ENCODE assay signal across 8 mouse cellular contexts in the genomic region with DNA sequence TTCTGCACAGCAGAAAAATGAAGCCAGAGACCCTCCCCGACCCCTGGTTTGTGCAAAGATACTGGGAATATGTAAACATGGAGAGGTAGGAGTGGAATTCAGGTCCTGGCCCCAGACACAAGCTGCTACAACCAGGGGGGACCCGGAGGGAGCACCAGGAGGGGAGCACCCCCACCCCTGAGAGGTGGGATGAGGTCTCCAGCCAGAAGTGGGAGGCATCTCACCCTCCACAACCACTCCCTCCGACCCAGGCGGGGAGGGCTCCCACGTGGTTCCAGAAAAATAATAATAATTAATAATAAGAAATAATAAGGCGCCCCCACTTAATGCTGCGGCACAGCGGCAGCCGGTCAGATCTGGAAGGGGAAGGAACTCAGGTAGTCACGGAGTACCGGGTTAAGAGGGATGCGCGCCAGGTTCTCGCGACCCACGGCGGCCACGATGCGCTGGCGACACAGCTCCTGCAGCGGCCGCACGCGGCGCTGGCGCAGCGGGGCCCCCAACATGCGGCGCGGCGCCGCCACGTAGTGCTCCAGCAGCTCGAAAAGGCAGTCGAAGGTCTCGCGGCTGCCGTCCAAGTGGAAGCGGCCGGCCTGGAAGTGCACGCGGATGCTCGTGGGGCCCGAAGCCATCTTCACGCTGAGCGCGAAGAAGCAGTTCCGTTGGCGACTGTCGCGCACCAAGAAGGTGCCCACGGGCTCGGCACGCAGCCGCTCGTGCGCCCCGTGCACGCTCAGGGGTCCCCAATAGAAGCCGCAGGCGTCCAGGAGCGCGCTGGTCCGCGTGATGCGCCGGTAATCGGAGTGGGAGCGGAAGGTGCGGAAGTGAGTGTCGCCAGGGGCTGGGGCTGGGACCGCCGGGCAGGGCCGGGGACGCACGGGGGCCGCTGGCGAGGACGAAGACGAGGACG. TPM values are rescaled to one million over a fixed set of nuclear protein-coding genes. Genes with fewer than 3 reads are reported as not detected.
DNase-seq lines count a peak whose midpoint lies in the region; ATAC-seq and TF ChIP-seq lines count a peak whose summit lies in the region.
"Had no signal": no experiment of that assay in that cellular context is flagged by ENCODE, and none has a peak within 500 bp of the region (broad histone marks: within the 10 kb centered on the region; RNA-seq: fewer than 3 reads in every experiment).

No protein-coding gene starts in this region.

- in situ Hi-C loops in CH12.LX (cut with MboI; ENCODE audit: low pct_ligation_motif_present, low pct_unique_long_range_greater_than_20kb, low sequenced_read_pairs): loop anchor here (5.0 kb wide), 1 partner anchor 37 kb away; no protein-coding TSS in a partner anchor

- DNase-seq in A20 (ENCODE audit: low read depth, low spot score): peak; percentile 76
- peak; percentile 38 for DNase-seq in CH12.LX (ENCODE audit: extremely low read depth)
- peak; percentile 17 for DNase-seq in layer of hippocampus, postnatal 25 days (ENCODE audit: extremely low spot score in 1 of 2, low spot score in 1 of 2)
- no peak for DNase-seq in midbrain, embryonic 10.5 days (ENCODE audit: low spot score)
- DNase-seq in splenic B cell, adult 2 months (ENCODE audit: low read depth, low spot score): peak; percentile 60

- no peak; the same call in none of the 2 replicates for TF ChIP-seq RAD21 in CH12.LX (IDR thresholded peaks at IDR 0.05; ENCODE audit: low read depth, low read length)

- H3K27ac ChIP-seq in CH12.LX (ENCODE audit: insufficient read depth, low read depth): peak overlapping the region; percentile 89
- no peak overlapping the region for H3K27ac ChIP-seq in cortical plate, adult 2 months (ENCODE audit: insufficient read depth, low read length)
- H3K27ac ChIP-seq in heart, embryonic 14.5 days (replicated peaks in 1 of 2; ENCODE audit: control insufficient read depth in 1 of 2, insufficient read depth in 1 of 2, low read depth in 2 of 2, low read length in 2 of 2): peak overlapping the region; percentile 6 to 97; a peak in 3 of 4 replicates
- peak overlapping the region; percentile 90 for H3K27ac ChIP-seq in midbrain, embryonic 10.5 days (replicated peaks)

- ATAC-seq in heart, embryonic 14.5 days (ENCODE audit: insufficient number of reproducible peaks, insufficient read depth, low FRiP score, low read depth): peak; percentile 2; the same call in 1 of the 2 replicates

- H3K36me3 ChIP-seq in CH12.LX (replicated peaks in 1 of 2; ENCODE audit: control insufficient read depth in 1 of 2, insufficient read depth in 1 of 2, low read length in 1 of 2): peaks cover 0 to 24% of the 10 kb centered on the region in 2 experiments
- no peaks in the 10 kb centered on the region for H3K36me3 ChIP-seq in heart, embryonic 14.5 days (ENCODE audit: control insufficient read depth, insufficient read depth, low read length)
- H3K36me3 ChIP-seq in midbrain, embryonic 10.5 days: no peaks in the 10 kb centered on the region
- H3K36me3 ChIP-seq in splenic B cell, adult 2 months (ENCODE audit: control insufficient read depth, insufficient read depth, low read length, poor library complexity, severe bottlenecking): no peaks in the 10 kb centered on the region

- TF ChIP-seq POLR2A in CH12.LX (IDR thresholded peaks at IDR 0.05; ENCODE audit: low read depth, low read length): no peak
- TF ChIP-seq POLR2A in cortical plate, adult 2 months (IDR thresholded peaks at IDR 0.05; ENCODE audit: extremely low read depth, insufficient read depth, low read length): no peak

- TF ChIP-seq EP300 in CH12.LX (IDR thresholded peaks at IDR 0.05; ENCODE audit: low read length): no peak

- dilution Hi-C loops in CH12.LX (cut with MboI; ENCODE audit: extremely low pct_ligation_motif_present, extremely low pct_unique_long_range_greater_than_20kb, low sequenced_read_pairs): no loop called here

- peaks cover 35 to 59% of the 10 kb centered on the region in 2 experiments for H3K4me1 ChIP-seq in CH12.LX (ENCODE audit: control insufficient read depth in 1 of 2, insufficient read depth in 2 of 2)
- H3K4me1 ChIP-seq in cortical plate, adult 2 months (ENCODE audit: control insufficient read depth, insufficient read depth, low read length): no peaks in the 10 kb centered on the region
- H3K4me1 ChIP-seq in heart, embryonic 14.5 days (ENCODE audit: control insufficient read depth in 2 of 2, insufficient read depth in 2 of 2, low read length in 2 of 2): peaks cover 33 to 56% of the 10 kb centered on the region in 2 experiments
- H3K4me1 ChIP-seq in midbrain, embryonic 10.5 days: peaks cover 53% of the 10 kb centered on the region

- peak overlapping the region; percentile 89 for H3K9ac ChIP-seq in CH12.LX (ENCODE audit: insufficient read depth, low read depth)
- peak overlapping the region; percentile 89 for H3K9ac ChIP-seq in heart, embryonic 14.5 days (ENCODE audit: low read length)

- H3K79me2 ChIP-seq in CH12.LX (replicated peaks; ENCODE audit: control insufficient read depth, extremely low read depth, insufficient read depth, poor library complexity, severe bottlenecking): peaks cover 16% of the 10 kb centered on the region

- 2% methylated on average over 80 of the region's 81 CpGs for WGBS in heart, embryonic 14.5 days
- 3% methylated on average over 81 of the region's 81 CpGs for WGBS in midbrain, embryonic 10.5 days

- H3K9me3 ChIP-seq in CH12.LX (replicated peaks; ENCODE audit: low read length): no peaks in the 10 kb centered on the region
- no peaks in the 10 kb centered on the region for H3K9me3 ChIP-seq in heart, embryonic 14.5 days (ENCODE audit: control insufficient read depth, low read length)
- H3K9me3 ChIP-seq in midbrain, embryonic 10.5 days (replicated peaks): no peaks in the 10 kb centered on the region

- H3K4me2 ChIP-seq in CH12.LX (ENCODE audit: insufficient read depth, low read depth, poor library complexity, severe bottlenecking): peak overlapping the region; percentile 52
- peak overlapping the region; percentile 94 for H3K4me2 ChIP-seq in heart, embryonic 14.5 days (ENCODE audit: low read length)

- H3K27me3 ChIP-seq in CH12.LX (replicated peaks): no peaks in the 10 kb centered on the region
- H3K27me3 ChIP-seq in heart, embryonic 14.5 days (ENCODE audit: control insufficient read depth, insufficient read depth, low read length): no peaks in the 10 kb centered on the region
- H3K27me3 ChIP-seq in midbrain, embryonic 10.5 days (ENCODE audit: low read depth, poor library complexity, severe bottlenecking): peaks cover 31% of the 10 kb centered on the region
- H3K27me3 ChIP-seq in splenic B cell, adult 2 months (ENCODE audit: control insufficient read depth, insufficient read depth, low read length, poor library complexity, severe bottlenecking): no peaks in the 10 kb centered on the region

- TF ChIP-seq CTCF in CH12.LX (conservative IDR thresholded peaks at IDR 0.05 in 1 of 2, IDR thresholded peaks at IDR 0.05 in 1 of 2; ENCODE audit: low read depth in 2 of 2, low read length in 2 of 2): peak in 1 of 2 experiments; percentile 36; a peak in 2 of 4 replicates
- TF ChIP-seq CTCF in cortical plate, adult 2 months (IDR thresholded peaks at IDR 0.05; ENCODE audit: extremely low read depth, insufficient read depth, low read length): no peak

- H3K4me3 ChIP-seq in CH12.LX (replicated peaks in 1 of 3; ENCODE audit: low read depth in 2 of 3, low read length in 2 of 3, poor library complexity in 1 of 3): peak overlapping the region; percentile 84 to 99 (median 96)
- peak overlapping the region; percentile 62 for H3K4me3 ChIP-seq in cortical plate, adult 2 months (ENCODE audit: insufficient read depth, low read length)
- H3K4me3 ChIP-seq in heart, embryonic 14.5 days (ENCODE audit: control insufficient read depth in 1 of 2, insufficient read depth in 1 of 2, low read depth in 1 of 2, low read length in 2 of 2): peak overlapping the region; percentile 81 to 86
- H3K4me3 ChIP-seq in midbrain, embryonic 10.5 days: peak overlapping the region; percentile 77

RNA-seq across cellular contexts. Expression of gene Socs1, which starts 1.2 kb away (rescaled TPM):
- 26.1 and 29.1 TPM in 2 replicates for total RNA-seq in CH12.LX (2012; rRNA removed)
- total RNA-seq in CH12.LX (2014; rRNA removed): 17.3 and 18.8 TPM in 2 replicates
- polyA plus RNA-seq in CH12.LX (2012; ENCODE audit: insufficient read length, low read depth): 23.0 and 27.6 TPM in 2 replicates
- 0.71 and 0.81 TPM in 2 replicates for polyA plus RNA-seq in cortical plate, adult 2 months (2012; rRNA removed)
- 4.0 and 4.3 TPM in 2 replicates for polyA plus RNA-seq in heart, embryonic 14.5 days (2014; fragmentation: Nextera tagmentation; extraction: Ambion mirVana)
- total RNA-seq in layer of hippocampus, postnatal 25 days (2021): under 1 TPM; 0.71 to 0.77 TPM
- 2.4 and 2.7 TPM in 2 replicates for polyA plus RNA-seq in midbrain, embryonic 10.5 days (2016; fragmentation: Nextera tagmentation; extraction: Ambion mirVana)

RNA-seq across cellular contexts. Expression of gene Tnp2, which starts 4.3 kb away (rescaled TPM):
- total RNA-seq in CH12.LX (2012; rRNA removed) (0.25 TPM in 1 of 2 replicates, not detected in the other), CH12.LX (2014; rRNA removed) (not detected in 2 replicates)
- 0.43 TPM in 1 of 2 replicates, not detected in the other for polyA plus RNA-seq in CH12.LX (2012; ENCODE audit: insufficient read length, low read depth)
- polyA plus RNA-seq in cortical plate, adult 2 months (2012; rRNA removed): not detected in 2 replicates
- polyA plus RNA-seq in heart, embryonic 14.5 days (2014; fragmentation: Nextera tagmentation; extraction: Ambion mirVana): not detected in 2 replicates
- not detected for total RNA-seq in layer of hippocampus, postnatal 25 days (2021)
- polyA plus RNA-seq in midbrain, embryonic 10.5 days (2016; fragmentation: Nextera tagmentation; extraction: Ambion mirVana): not detected in 2 replicates
- total RNA-seq: hematopoietic stem cell, adult 5-6 weeks had no signal

RNA-seq across cellular contexts. Expression of gene Prm3, which starts 6.6 kb away (rescaled TPM):
- not detected in 2 replicates for total RNA-seq in CH12.LX (2012; rRNA removed)
- not detected in 2 replicates for total RNA-seq in CH12.LX (2014; rRNA removed)
- polyA plus RNA-seq in CH12.LX (2012; ENCODE audit: insufficient read length, low read depth): not detected in 2 replicates
- polyA plus RNA-seq in cortical plate, adult 2 months (2012; rRNA removed): not detected in 2 replicates
- polyA plus RNA-seq in heart, embryonic 14.5 days (2014; fragmentation: Nextera tagmentation; extraction: Ambion mirVana): not detected in 2 replicates
- not detected for total RNA-seq in layer of hippocampus, postnatal 25 days (2021)
- not detected in 2 replicates for polyA plus RNA-seq in midbrain, embryonic 10.5 days (2016; fragmentation: Nextera tagmentation; extraction: Ambion mirVana)
- total RNA-seq: hematopoietic stem cell, adult 5-6 weeks had no signal

RNA-seq across cellular contexts. Expression of gene Prm2, which starts 11.8 kb away (rescaled TPM):
- not detected in 2 replicates for total RNA-seq in CH12.LX (2012; rRNA removed)
- total RNA-seq in CH12.LX (2014; rRNA removed): not detected in 2 replicates
- polyA plus RNA-seq in CH12.LX (2012; ENCODE audit: insufficient read length, low read depth): not detected in 2 replicates
- polyA plus RNA-seq in cortical plate, adult 2 months (2012; rRNA removed): not detected in 2 replicates
- not detected in 2 replicates for polyA plus RNA-seq in heart, embryonic 14.5 days (2014; fragmentation: Nextera tagmentation; extraction: Ambion mirVana)
- not detected for total RNA-seq in layer of hippocampus, postnatal 25 days (2021)
- polyA plus RNA-seq in midbrain, embryonic 10.5 days (2016; fragmentation: Nextera tagmentation; extraction: Ambion mirVana): not detected in 2 replicates
- total RNA-seq: hematopoietic stem cell, adult 5-6 weeks had no signal

RNA-seq across cellular contexts. Expression of gene Prm1, which starts 21.5 kb away (rescaled TPM):
- total RNA-seq in CH12.LX (2012; rRNA removed) (not detected in 2 replicates), CH12.LX (2014; rRNA removed) (not detected in 2 replicates)
- polyA plus RNA-seq in CH12.LX (2012; ENCODE audit: insufficient read length, low read depth): not detected in 2 replicates
- not detected in 2 replicates for polyA plus RNA-seq in cortical plate, adult 2 months (2012; rRNA removed)
- polyA plus RNA-seq in heart, embryonic 14.5 days (2014; fragmentation: Nextera tagmentation; extraction: Ambion mirVana): not detected in 2 replicates
- total RNA-seq in layer of hippocampus, postnatal 25 days (2021): not detected
- not detected in 2 replicates for polyA plus RNA-seq in midbrain, embryonic 10.5 days (2016; fragmentation: Nextera tagmentation; extraction: Ambion mirVana)
- total RNA-seq: hematopoietic stem cell, adult 5-6 weeks had no signal
